Mouse (Mus musculus) testis, adult 2 months (tissue): ENCODE results near the gene Tnik.

Source experiments
- CTCF ChIP-seq: fragments of 200-500 bp; IDR thresholded peaks from 2 replicates; pipeline ENCODE4 v1.5.1; 2012; ENCODE audit warnings: low read depth, mild to moderate bottlenecking, inconsistent platforms, low read length, moderate library complexity; ENCODE audit not compliant: control insufficient read depth, insufficient read depth, insufficient replicate concordance
- POLR2A ChIP-seq: fragments of 200-500 bp; IDR thresholded peaks from 2 replicates; pipeline ENCODE4 v1.6.1; 2012; ENCODE audit warnings: low read depth, mild to moderate bottlenecking, inconsistent platforms, low read length, moderate library complexity; ENCODE audit not compliant: control insufficient read depth

- TF ChIP-seq POLR2A (no peak), CTCF (no peak)
Observed at GRCm38 (mm10) chr3:28333869-28334268, 70.9 kb downstream of the Tnik start.
